Mouse (Mus musculus) gastrocnemius, postnatal 14 days (tissue): ENCODE measurements around the gene Lsamp. TPM values are rescaled to one million over a fixed set of nuclear protein-coding genes. Genes with fewer than 3 reads are reported as not detected.

Source experiments
- DNase-seq: peaks from one replicate; pipeline ENCODE4 v3.0.0; 2021; ENCODE audit warnings: mixed read lengths
- intact Hi-C: fragments of 180-260 bp; cut with DNase I; formaldehyde crosslinking; loops from one replicate; pipeline ENCODE4 v1.15.1; 2025; ENCODE audit warnings: low total_unique reads
- total RNA-seq, 2 experiments: library from RNA; stranded (reverse); gene quantifications; 2 replicates each; pipeline ENCODE4 v1.2.3; 2021

Gene Lsamp
- total RNA-seq, 2 experiments from 2014 or later = 0.58 to 1.6 TPM

DNA sequence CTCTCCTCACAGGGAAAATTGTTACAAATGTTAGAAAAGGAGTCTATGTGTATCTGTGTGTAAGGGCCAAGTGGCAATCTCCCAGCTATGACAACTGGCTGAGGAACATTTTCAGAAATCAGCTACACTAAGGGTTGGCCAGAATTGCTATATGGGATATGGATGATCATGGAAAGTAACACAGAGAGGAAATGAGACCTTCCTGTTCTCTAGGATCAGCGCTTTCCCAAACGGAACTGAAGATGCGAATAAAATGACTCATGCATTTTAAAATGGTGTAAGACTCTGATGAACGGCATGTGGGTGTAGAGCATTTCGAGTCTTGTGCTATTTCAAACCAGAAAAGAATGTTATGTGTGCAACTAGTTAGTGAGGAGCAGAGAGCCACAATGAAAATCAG is 462.4 kb downstream of the Lsamp start:
- no peak for DNase-seq
- intact Hi-C loops = no loop called here

DNA sequence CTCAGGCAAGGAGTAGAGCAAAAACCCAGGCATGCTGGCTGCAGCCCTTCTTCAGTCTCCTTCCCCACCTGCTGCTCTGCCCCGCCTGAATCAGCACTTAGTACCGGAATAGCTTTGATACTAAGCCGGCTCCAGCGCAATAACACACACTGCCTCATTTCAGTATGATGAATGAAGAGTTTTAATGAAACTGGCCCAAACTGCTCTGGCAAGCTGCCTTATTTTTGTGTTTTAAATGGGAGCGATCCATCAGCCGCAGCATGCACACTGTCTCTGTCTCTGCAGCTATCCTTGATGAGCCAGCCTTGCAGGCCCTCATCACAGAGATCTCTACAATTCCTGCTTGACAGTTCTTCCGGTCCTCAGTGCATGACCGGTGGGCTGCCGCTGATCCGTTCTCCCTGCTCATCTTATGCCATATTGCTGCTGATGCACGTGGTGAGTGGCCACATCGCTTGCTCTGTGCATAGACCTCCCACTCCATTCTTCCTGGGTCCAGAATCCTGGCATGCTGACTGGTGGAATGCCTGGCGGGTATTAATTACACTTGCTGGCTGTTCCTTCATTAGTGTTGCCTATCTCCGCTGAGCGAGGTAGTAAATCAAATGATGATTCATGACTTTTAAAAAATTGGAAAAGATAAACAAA is 479.4 kb downstream of the Lsamp start:
- intact Hi-C loops = loop anchor here (10.0 kb wide), 1 partner anchor 781 kb away; no protein-coding TSS in a partner anchor
- DNase-seq = no peak

- peak; percentile 3 for DNase-seq
- intact Hi-C loops = loop anchor here (5.0 to 10.0 kb wide), 2 partner anchors 506 to 778 kb away; no protein-coding TSS in a partner anchor
These were observed 482.4 kb downstream of the Lsamp start for GRCm38 (mm10) chr16:40466596-40466995.

DNA sequence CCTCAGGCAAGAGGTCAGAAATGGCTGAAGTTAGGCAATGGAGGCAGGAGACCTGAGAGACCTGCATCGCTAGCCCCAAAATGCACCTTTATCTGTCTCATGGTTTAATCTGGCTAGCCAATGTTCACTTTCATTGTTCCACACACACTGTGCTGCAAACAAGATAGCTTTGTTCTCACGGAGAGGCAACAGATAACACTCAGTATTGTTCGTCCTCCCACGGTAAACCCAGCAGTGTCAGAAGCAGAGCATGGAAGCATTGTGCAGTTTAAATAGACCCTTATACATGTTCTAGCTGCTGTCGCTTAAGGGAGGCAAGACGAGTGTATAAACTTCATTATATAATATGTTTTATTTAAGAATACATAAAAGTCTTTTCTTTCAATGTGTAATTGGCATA is 486.8 kb downstream of the Lsamp start:
- intact Hi-C loops = no loop called here
- no peak for DNase-seq

GRCm38 (mm10) chr16:40471967-40472366 is 487.8 kb downstream of the Lsamp start:
- DNase-seq = no peak

DNA sequence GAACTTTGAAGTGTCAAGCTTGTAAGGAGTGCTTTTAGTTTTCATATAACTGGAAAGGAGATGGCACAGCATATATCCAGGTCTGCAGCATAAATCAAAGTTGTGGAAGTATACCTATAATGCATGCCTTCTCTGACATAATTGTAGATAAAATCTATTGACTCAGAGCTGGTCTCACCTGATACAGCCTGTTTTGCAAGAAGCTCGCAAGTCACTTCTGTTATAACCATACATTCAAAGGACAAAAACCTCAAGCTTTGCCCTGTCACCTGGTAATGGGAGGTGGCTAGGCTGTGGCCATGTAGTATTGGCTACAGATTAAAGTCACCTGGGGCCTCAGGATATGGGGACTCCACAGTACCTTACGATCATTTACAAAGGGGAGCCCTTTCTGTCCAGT is 507.4 kb downstream of the Lsamp start:
- intact Hi-C loops = no loop called here
- DNase-seq = no peak

More at GRCm38 (mm10) chr16:40471967-40472366, 487.8 kb downstream of the Lsamp start:
- intact Hi-C loops = no loop called here

GRCm38 (mm10) chr16:40504262-40504960 is 520.2 kb downstream of the Lsamp start:
- DNase-seq = no peak
- intact Hi-C loops = no loop called here

- DNase-seq = peak; percentile 12
- intact Hi-C loops = no loop called here
These were observed 525.2 kb downstream of the Lsamp start for GRCm38 (mm10) chr16:40509146-40510030.

GRCm38 (mm10) chr16:40536754-40537153 is 552.6 kb downstream of the Lsamp start:
- intact Hi-C loops = no loop called here
- DNase-seq = no peak

DNA sequence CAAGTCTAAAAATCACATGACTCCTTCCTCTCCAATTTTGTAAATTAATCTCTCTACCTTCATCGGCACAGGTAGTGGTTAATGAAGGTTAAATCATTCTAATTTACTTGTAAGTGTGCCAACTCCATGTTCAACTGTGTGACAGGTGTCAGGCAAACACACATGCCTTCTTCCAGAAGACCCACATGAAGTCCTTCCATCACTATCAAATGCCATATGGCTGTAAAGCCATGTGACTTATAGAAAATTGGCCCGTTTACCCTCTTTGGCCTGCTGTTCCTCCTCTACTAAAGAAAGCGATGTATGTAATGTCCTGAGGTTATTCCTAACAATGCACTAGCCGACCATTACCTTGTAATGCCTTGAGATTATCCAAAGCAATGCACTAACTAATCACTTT is 565.5 kb downstream of the Lsamp start:
- DNase-seq = no peak
- intact Hi-C loops = no loop called here

DNA sequence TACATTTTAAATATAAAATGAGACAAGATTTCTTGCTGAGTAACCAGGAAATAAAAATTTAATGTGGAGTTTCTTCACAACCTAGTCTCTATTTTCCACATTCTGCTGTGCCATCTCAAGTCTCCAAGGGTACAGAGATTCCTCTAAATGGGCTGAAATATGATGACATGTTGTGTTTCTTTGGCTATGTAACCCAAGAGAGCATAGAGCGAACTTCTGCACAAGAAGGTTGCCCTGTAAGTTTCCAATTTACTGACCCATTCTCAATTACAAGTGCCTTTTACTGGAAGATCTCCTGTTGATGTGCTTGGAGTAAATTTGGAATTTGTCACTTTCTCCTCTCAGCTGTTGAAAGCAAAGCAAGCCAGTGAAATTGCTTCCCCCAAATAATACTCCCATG is 571.4 kb downstream of the Lsamp start:
- intact Hi-C loops = no loop called here
- DNase-seq = no peak

GRCm38 (mm10) chr16:40557680-40558249 is 573.6 kb downstream of the Lsamp start:
- intact Hi-C loops = no loop called here
- DNase-seq = no peak

DNA sequence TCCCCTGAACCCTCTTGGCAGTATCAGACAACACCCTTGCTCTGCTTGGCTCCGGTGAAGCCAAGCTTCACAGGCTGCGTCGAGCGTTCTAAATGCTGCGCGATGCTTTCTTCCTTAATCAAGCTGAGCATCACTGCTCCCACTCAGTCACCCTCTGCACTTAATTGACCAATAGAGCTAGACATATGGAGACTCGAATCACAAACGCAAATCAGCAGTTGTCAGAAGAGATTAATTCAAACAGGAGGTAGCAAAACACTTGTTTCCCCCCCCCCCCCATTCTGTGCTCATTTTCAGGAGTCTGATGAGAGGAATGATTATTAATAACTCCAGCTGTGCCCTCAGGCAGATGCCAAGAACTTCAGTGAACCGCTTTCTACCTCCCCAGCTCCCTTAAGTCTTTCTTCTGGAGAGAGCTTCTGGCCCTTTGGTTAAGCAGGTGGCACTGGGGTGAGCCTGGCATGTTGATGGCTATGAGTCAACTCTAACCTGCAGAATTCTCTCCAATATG is 583.3 kb downstream of the Lsamp start:
- no peak for DNase-seq
- intact Hi-C loops = no loop called here

- intact Hi-C loops = no loop called here
- no peak for DNase-seq
These were observed 588.1 kb downstream of the Lsamp start for GRCm38 (mm10) chr16:40572085-40572745.

GRCm38 (mm10) chr16:40582076-40582475 is 597.9 kb downstream of the Lsamp start:
- no peak for DNase-seq
- intact Hi-C loops = no loop called here

DNA sequence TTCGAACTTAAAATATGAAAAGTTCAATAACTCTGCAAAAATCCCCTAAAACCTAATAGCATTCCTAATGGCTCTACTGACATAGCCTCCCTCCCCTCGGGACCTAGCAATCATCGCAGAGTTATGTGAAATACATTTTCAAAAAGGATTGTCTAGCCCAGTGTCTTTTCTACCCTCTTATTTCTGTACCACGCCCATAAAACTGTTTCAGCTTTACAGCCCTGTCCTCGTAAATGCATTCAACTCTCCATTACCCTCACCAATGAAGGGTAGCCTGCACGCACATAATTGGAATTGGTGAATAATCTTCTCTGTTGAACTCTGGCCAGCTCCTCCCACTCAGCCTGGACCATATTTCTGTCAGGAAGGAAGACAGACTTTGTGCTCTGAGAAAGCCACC is 609.0 kb downstream of the Lsamp start:
- intact Hi-C loops = no loop called here
- no peak for DNase-seq

- no peak for DNase-seq
- intact Hi-C loops = no loop called here
These were observed 617.5 kb downstream of the Lsamp start for GRCm38 (mm10) chr16:40601431-40602387.

DNA sequence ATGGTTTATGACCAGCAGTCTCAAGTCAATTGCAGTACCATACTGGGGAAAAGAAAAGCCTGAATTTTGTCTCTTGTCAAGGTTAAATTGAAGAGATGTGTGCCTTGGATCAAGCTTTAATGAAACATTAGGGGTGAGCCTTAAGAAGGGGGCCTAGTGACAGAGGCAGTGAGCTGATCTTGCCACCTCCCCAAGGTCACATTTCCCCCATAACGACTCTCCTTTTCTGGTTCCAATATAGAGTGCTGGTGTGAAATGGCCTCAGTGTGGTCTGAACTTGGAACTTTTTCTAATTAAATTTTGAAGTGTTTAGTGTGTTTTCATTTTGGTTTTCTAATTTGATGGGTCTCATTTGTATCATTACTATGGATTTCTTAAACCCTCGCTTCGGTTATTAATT is 623.3 kb downstream of the Lsamp start:
- intact Hi-C loops = no loop called here
- no peak for DNase-seq
